Mouse (Mus musculus): ENCODE data around the gene Cry2.

Gene Cry2

DNA sequence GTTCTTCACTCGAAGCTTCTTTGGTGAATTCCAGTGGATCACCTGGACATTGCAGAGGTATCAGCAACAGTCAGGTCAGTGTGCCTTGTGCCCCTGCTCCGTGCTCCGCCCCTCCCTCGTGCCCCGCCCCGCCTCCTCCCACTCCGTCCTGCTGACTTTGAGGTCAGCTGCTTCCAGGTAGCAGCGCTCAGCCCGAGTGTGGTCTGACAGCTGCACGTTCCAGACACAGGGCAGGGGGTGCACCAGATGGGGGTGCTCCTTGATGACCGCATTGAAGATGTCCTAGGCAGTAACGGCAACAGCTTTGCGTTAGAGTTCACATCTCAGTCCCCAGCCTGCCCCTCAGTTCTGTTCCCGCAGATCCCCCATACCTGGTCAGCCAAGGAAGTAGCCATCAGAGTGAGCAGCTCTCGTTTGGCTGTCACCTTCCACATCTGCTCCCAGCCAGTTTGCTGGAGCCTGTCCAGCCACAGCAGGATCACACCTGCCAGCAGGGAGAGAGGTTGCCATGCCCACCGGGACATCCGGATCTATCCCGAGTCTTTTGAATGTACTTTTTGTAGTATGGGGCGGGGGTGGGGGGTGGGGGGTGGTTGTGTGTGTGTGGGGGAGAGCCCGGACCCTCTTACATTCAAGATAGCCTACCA lies 66.3 kb downstream of the Cry2 start:
- no peak for DNase-seq (ENCODE audit: low spot score)

DNA sequence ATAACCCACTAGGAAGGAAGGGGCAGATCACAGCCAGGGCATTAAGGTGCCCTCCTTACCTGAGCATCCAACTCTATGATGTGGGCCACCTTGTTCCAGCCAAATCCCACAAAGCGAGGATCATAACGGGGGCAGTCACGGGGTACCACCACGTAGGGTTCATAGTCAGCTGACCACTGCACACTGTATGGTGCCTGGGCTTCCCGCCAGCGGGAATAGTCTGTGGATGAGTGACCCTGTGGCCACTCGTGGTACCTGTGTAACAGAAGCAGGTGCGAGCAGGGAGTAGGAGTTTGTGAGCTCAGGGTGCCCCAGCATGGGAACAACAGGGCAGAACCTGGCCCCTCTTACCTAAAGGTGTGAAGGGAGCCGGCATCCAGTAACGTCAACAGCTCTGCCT lies 68.3 kb downstream of the Cry2 start:
- DNase-seq (ENCODE audit: low spot score) = no peak

DNA sequence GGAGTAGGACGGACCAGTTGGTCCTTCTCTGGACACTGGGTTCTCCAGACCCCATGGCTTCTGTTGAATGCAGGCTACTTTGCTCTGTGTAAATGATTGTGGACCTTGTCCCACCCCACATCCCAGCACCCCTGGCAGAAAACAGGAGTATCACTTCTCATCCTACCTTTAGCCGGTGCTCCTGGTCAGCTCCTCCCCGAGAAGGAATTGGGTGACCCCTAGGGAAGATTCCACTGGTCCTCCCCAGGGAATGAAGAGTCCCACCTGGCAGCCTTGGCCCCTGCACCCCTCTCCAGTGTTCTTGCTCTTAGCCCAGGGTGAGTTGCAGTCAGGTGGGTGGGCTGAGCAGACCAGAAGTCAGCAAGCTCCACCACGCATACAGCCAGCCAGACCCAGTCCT lies 69.8 kb downstream of the Cry2 start:
- DNase-seq (ENCODE audit: low spot score) = no peak

DNA sequence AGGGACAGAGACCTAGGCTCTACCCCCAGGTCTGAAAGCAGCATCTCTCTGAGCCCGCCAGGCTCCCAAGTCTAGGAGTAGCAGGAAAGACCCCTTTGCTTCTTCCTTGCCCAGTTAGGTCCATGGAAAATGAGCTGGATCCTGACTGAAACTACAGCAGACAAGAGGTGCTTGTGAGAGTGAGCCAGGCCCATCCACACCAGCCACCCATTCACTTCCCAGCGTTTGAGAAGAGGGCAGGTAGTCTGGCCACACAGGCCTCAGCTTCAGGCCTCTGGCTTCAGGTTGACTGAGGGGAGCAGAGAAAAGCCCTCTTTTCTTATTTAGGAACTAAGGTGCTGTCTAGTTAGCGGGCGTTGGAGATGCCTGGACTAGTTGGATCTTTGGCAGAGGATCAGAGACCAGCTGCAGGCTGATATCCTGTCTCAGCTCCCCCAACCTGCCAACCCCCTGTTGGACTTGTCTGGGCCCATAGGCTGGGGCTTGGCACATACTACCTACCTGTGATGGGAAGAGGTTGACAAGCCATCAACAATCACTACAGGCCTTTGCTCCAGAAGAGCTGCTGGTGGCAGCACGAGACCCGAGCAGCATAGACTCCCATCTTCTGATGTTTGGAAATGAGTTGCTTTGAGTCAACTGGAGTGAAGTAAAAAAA lies 71.1 kb downstream of the Cry2 start:
- no peak for DNase-seq (ENCODE audit: low spot score)

DNA sequence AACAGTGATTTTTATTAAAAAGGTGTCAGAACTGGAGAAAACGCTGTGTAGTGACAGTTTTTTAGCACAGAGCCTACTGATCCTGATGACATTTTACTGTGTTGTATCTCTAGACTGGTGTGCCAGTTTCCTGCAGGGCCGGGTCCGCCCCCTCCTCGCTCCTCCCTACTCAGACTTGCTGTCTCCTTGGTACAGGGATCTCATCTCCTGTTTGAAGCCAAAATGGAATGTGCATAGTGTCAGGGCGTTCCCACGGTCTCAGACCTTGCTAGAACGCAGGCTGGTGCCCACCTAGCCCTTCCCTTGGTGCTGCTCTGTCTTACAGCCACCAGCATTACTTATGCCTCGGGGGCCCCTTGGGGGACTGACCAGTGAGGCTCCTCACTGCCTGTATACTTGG lies 72.0 kb downstream of the Cry2 start:
- DNase-seq (ENCODE audit: low spot score) = no peak

DNA sequence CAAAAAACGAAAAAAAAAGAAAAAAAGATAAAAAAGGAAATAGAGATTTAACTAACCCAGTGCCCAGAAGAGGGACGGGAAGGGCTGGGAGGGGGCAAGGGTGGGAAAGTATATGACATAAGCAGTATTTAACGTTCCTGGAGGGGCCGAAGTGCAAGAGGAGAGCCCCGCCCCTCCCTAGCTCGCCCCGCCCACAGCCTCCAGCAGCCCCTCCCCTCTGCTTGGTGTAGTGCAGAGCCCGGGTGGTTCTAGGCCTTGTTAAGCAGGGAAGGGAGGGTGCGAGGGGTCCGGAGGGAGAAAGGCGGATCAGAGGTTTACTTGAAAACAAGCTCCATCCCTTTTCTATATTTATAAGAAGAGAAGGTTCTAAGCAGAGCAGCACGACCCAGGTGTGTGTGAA lies 73.0 kb downstream of the Cry2 start:
- no peak for DNase-seq (ENCODE audit: low spot score)

DNA sequence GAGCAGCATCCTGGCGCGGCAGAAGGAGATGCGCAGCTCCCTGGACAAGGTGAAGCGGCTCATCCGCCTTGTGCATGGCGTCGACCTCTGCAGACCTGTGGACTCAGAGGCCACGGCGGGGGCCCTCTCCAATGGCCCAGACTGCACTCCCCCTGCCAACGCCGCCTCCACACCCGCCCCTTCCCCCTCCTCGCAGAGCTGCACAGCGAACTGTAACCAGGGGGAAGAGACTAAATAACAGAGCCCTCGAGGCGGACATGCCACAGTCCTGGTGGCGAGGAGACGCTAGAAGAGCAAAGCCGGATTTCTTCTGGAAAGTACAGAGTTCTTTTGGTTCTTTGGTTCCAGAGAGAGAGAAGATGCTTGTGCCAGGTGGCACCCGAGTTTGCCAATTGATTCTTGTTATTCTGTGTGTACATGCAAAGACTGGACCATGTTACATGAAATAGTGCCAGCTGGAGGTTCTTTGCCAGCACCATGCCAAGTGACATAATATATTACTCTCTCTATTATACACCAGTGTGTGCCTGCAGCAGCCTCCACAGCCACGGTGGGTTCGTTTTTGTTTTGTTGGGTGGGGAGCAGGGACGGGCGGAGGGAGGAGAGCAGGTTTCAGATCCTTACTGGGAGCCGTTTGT lies 73.5 kb downstream of the Cry2 start:
- DNase-seq (ENCODE audit: low spot score) = no peak

DNA sequence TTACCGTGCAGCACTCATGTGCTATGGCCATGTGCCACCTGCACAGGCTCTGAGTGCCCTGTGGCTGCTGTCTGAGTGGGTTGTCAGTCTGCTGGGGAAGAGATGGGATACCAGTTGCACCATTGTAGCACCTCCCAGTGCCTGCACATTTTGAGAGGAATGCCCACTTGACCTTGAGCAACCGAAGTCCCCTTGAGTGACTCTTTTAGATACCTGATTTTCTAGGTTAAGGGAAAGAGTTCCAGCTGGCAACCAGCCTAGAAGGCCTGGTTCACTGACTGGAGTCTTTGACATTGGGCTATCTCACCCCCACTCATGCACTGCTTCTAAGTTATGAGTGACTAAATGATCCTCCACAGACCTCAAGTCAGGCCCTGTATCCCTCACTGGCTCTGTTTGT lies 74.5 kb downstream of the Cry2 start:
- no peak for DNase-seq (ENCODE audit: low spot score)

DNA sequence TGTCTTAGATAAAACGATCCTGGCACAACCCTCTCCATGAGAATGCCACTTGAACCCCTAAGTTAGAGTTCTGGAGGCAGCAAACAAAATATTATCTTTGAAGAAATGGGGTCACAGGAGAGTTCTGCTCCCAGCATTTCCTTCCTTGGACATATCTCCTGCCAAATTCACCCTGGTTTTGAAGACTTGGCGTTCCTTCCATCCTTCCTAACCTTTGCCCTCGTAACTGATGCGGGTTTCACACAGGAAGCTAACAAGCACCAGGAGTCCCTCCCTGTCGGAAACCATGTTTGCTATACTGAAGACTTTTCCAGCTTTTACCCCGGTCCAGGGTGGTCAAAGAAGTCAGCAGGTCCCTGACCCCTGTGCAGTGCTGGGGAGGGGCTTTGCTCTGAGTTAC lies 79.6 kb downstream of the Cry2 start:
- DNase-seq (ENCODE audit: low spot score) = no peak
